Mouse (Mus musculus) kidney, embryonic 16.5 days (tissue): ENCODE results near the gene Spaca3. TPM values are rescaled to one million over a fixed set of nuclear protein-coding genes. Genes with fewer than 3 reads are reported as not detected.

Experiments used
- ATAC-seq: fragments of 200-750 bp; cut with Nextera tagmentation; 2 replicates; pipeline ENCODE4 v1.8.0; 2017; ENCODE audit warnings: moderate TSS enrichment; ENCODE audit not compliant: low FRiP score, low TSS enrichment
- H3K27ac ChIP-seq: fragments of 300-500 bp; sonication (generic); 2 replicates; pipeline ENCODE4 v1.5.1; 2014; ENCODE audit warnings: low read length
- H3K27me3 ChIP-seq: fragments of 300-500 bp; sonication (generic); 2 replicates; pipeline ENCODE4 v1.6.1; 2014; ENCODE audit warnings: low read length, control low read depth, mixed read lengths; ENCODE audit not compliant: insufficient read depth
- H3K36me3 ChIP-seq: fragments of 300-500 bp; sonication (generic); 2 replicates; pipeline ENCODE4 v1.6.1; 2014; ENCODE audit warnings: low read length, control low read depth, mixed read lengths; ENCODE audit not compliant: insufficient read depth
- H3K4me1 ChIP-seq: fragments of 300-500 bp; sonication (generic); 2 replicates; pipeline ENCODE4 v1.6.1; 2014; ENCODE audit warnings: low read length, control low read depth, mixed read lengths; ENCODE audit not compliant: insufficient read depth
- H3K4me2 ChIP-seq: fragments of 300-500 bp; sonication (generic); replicated peaks from 2 replicates; pipeline ENCODE4 v1.6.1; 2014; ENCODE audit warnings: low read depth, low read length
- H3K4me3 ChIP-seq: fragments of 300-500 bp; sonication (generic); 2 replicates; pipeline ENCODE4 v1.5.1; 2014; ENCODE audit warnings: mild to moderate bottlenecking, low read length
- H3K9ac ChIP-seq: fragments of 300-500 bp; sonication (generic); replicated peaks from 2 replicates; pipeline ENCODE4 v1.6.1; 2014; ENCODE audit warnings: low read length
- H3K9me3 ChIP-seq: fragments of 300-500 bp; sonication (generic); 2 replicates; pipeline ENCODE4 v1.6.1; 2016; ENCODE audit warnings: low read length, control low read depth
- WGBS: fragments of 180-500 bp; shearing (Covaris S2); extraction: QIAGEN DNeasy Blood & Tissue Kit; methylation state at CpG from one replicate; pipeline ENCODE4 v1.1.7; 2014; 5-methylcytosine and 5-hydroxymethylcytosine counted together
- polyA plus RNA-seq: library from polyadenylated mRNA; unstranded; fragments of >200 nt; fragmentation: Nextera tagmentation; extraction: Ambion mirVana; gene quantifications from 2 replicates; pipeline ENCODE4 v1.2.1, GENCODE M21; 2015

Gene Spaca3
- polyA plus RNA-seq, 1 experiment from 2014 or later, result not detected

- Histone ChIP-seq H3K4me3 (no peak overlapping the region), H3K9me3 (no peaks in the 10 kb centered on the region), H3K27ac (no peak overlapping the region), H3K9ac (no peak overlapping the region), H3K27me3 (no peaks in the 10 kb centered on the region), H3K36me3 (no peaks in the 10 kb centered on the region), H3K4me2 (no peak overlapping the region), H3K4me1 (no peaks in the 10 kb centered on the region)
- 89% methylated on average over 6 of the region's 6 CpGs for WGBS
- no peak for ATAC-seq
These were observed 26.5 kb downstream of the Spaca3 start for GRCm38 (mm10) chr11:80884521-80885231.

GRCm38 (mm10) chr11:80886365-80886764, 28.2 kb downstream of the Spaca3 start:
- H3K9ac ChIP-seq, result no peak overlapping the region
- WGBS, result 82% methylated on average over 7 of the region's 7 CpGs
- H3K4me2 ChIP-seq, result no peak overlapping the region
- no peak overlapping the region for H3K27ac ChIP-seq
- ATAC-seq, result no peak
- no peak overlapping the region for H3K4me3 ChIP-seq
- H3K36me3 ChIP-seq, result no peaks in the 10 kb centered on the region
- H3K4me1 ChIP-seq, result no peaks in the 10 kb centered on the region
- H3K9me3 ChIP-seq, result no peaks in the 10 kb centered on the region
- H3K27me3 ChIP-seq, result no peaks in the 10 kb centered on the region

- no peak overlapping the region for H3K4me3 ChIP-seq
- H3K27ac ChIP-seq, result no peak overlapping the region
- ATAC-seq, result no peak
- H3K4me1 ChIP-seq, result no peaks in the 10 kb centered on the region
- no peak overlapping the region for H3K4me2 ChIP-seq
- 79% methylated on average over 3 of the region's 3 CpGs for WGBS
- H3K27me3 ChIP-seq, result no peaks in the 10 kb centered on the region
- no peaks in the 10 kb centered on the region for H3K9me3 ChIP-seq
- no peak overlapping the region for H3K9ac ChIP-seq
- no peaks in the 10 kb centered on the region for H3K36me3 ChIP-seq
These were observed 28.9 kb downstream of the Spaca3 start for GRCm38 (mm10) chr11:80887021-80887420.

- Histone ChIP-seq H3K27me3 (no peaks in the 10 kb centered on the region), H3K9ac (no peak overlapping the region), H3K4me3 (no peak overlapping the region), H3K4me2 (no peak overlapping the region), H3K9me3 (no peaks in the 10 kb centered on the region), H3K4me1 (no peaks in the 10 kb centered on the region), H3K27ac (no peak overlapping the region), H3K36me3 (no peaks in the 10 kb centered on the region)
- no peak for ATAC-seq
- WGBS, result 26% methylated on average over 7 of the region's 7 CpGs
These were observed 31.3 kb downstream of the Spaca3 start for GRCm38 (mm10) chr11:80889336-80890063.

- Histone ChIP-seq H3K36me3 (no peaks in the 10 kb centered on the region), H3K4me1 (no peaks in the 10 kb centered on the region), H3K27ac (no peak overlapping the region), H3K9ac (no peak overlapping the region), H3K27me3 (no peaks in the 10 kb centered on the region), H3K4me3 (no peak overlapping the region), H3K4me2 (no peak overlapping the region), H3K9me3 (no peaks in the 10 kb centered on the region)
- 88% methylated on average over 3 of the region's 3 CpGs for WGBS
- no peak for ATAC-seq
These were observed 37.7 kb downstream of the Spaca3 start for GRCm38 (mm10) chr11:80895853-80896252.

GRCm38 (mm10) chr11:80900555-80900954, 42.4 kb downstream of the Spaca3 start:
- Histone ChIP-seq H3K9ac (no peak overlapping the region), H3K27me3 (no peaks in the 10 kb centered on the region), H3K4me1 (peaks cover 9% of the 10 kb centered on the region), H3K4me3 (no peak overlapping the region), H3K27ac (no peak overlapping the region), H3K9me3 (no peaks in the 10 kb centered on the region), H3K4me2 (no peak overlapping the region), H3K36me3 (no peaks in the 10 kb centered on the region)
- no peak for ATAC-seq
- 77% methylated on average over 4 of the region's 4 CpGs for WGBS

GRCm38 (mm10) chr11:80902664-80903063, 44.5 kb downstream of the Spaca3 start:
- no peaks in the 10 kb centered on the region for H3K9me3 ChIP-seq
- 16% methylated on average over 7 of the region's 7 CpGs for WGBS
- H3K4me3 ChIP-seq, result no peak overlapping the region
- H3K4me1 ChIP-seq, result peaks cover 9% of the 10 kb centered on the region
- H3K4me2 ChIP-seq, result no peak overlapping the region
- H3K27ac ChIP-seq, result no peak overlapping the region
- H3K27me3 ChIP-seq, result no peaks in the 10 kb centered on the region
- ATAC-seq, result no peak
- H3K9ac ChIP-seq, result no peak overlapping the region
- H3K36me3 ChIP-seq, result no peaks in the 10 kb centered on the region

GRCm38 (mm10) chr11:80903426-80903825, 45.3 kb downstream of the Spaca3 start:
- no peak overlapping the region for H3K4me3 ChIP-seq
- H3K27me3 ChIP-seq, result no peaks in the 10 kb centered on the region
- H3K9ac ChIP-seq, result no peak overlapping the region; the same call in 1 of the 2 replicates
- no peak overlapping the region for H3K4me2 ChIP-seq
- no peaks in the 10 kb centered on the region for H3K36me3 ChIP-seq
- WGBS, result 76% methylated on average over 10 of the region's 10 CpGs
- no peak for ATAC-seq
- H3K27ac ChIP-seq, result no peak overlapping the region
- H3K4me1 ChIP-seq, result peaks cover 9% of the 10 kb centered on the region
- no peaks in the 10 kb centered on the region for H3K9me3 ChIP-seq

GRCm38 (mm10) chr11:80904559-80904958, 46.4 kb downstream of the Spaca3 start:
- Histone ChIP-seq H3K27ac (no peak overlapping the region), H3K4me2 (no peak overlapping the region), H3K4me1 (peaks cover 14% of the 10 kb centered on the region), H3K9me3 (no peaks in the 10 kb centered on the region), H3K4me3 (no peak overlapping the region), H3K27me3 (no peaks in the 10 kb centered on the region), H3K9ac (no peak overlapping the region), H3K36me3 (no peaks in the 10 kb centered on the region)
- WGBS, result 92% methylated on average over 2 of the region's 2 CpGs
- no peak for ATAC-seq

GRCm38 (mm10) chr11:80906456-80906855, 48.3 kb downstream of the Spaca3 start:
- Histone ChIP-seq H3K9me3 (no peaks in the 10 kb centered on the region), H3K4me1 (peaks cover 16% of the 10 kb centered on the region), H3K4me2 (no peak overlapping the region), H3K4me3 (no peak overlapping the region), H3K9ac (no peak overlapping the region), H3K27me3 (no peaks in the 10 kb centered on the region), H3K27ac (no peak overlapping the region), H3K36me3 (no peaks in the 10 kb centered on the region)
- 38% methylated on average over 4 of the region's 4 CpGs for WGBS
- no peak for ATAC-seq
